ENCODE assay signal across 12 mouse cellular contexts in genomic region chr7:100839632-100840402, GRCm38 (mm10). TPM values are rescaled to one million over a fixed set of nuclear protein-coding genes. Genes with fewer than 3 reads are reported as not detected.
DNase-seq lines count a peak whose midpoint lies in the region; ATAC-seq and TF ChIP-seq lines count a peak whose summit lies in the region.
"Had no signal": no experiment of that assay in that cellular context is flagged by ENCODE, and none has a peak within 500 bp of the region (broad histone marks: within the 10 kb centered on the region; RNA-seq: fewer than 3 reads in every experiment).

No protein-coding gene starts in this region.

- no peak for ATAC-seq in heart, embryonic 13.5 days (ENCODE audit: extremely low read depth, insufficient number of reproducible peaks, low FRiP score, low TSS enrichment)
- ATAC-seq in heart, embryonic 12.5 days (ENCODE audit: insufficient number of reproducible peaks, low FRiP score) = no peak
- ATAC-seq in stomach, postnatal 0 days (ENCODE audit: low FRiP score, low TSS enrichment) = no peak

- WGBS in heart, embryonic 13.5 days = 50% methylated on average over 6 of the region's 6 CpGs
- 50% methylated on average over 6 of the region's 6 CpGs for WGBS in heart, embryonic 12.5 days
- 49% methylated on average over 6 of the region's 6 CpGs for WGBS in stomach, postnatal 0 days

- DNase-seq in 416B (ENCODE audit: low read depth) (peak; percentile 78), NIH3T3 (ENCODE audit: low read depth) (peak; percentile 66)
- peak; percentile 32 for DNase-seq in fibroblast of lung, adult 2 months (ENCODE audit: low read depth)
- DNase-seq in c-Kit-positive CD71-positive TER-119-positive erythroid progenitor cells, embryonic 14.5 days (ENCODE audit: low spot score) = no peak
- no peak for DNase-seq in stomach, postnatal 0 days (ENCODE audit: low spot score)
- DNase-seq: layer of hippocampus, postnatal 36 days had no signal

- no peaks in the 10 kb centered on the region for H3K9me3 ChIP-seq in heart, embryonic 13.5 days
- no peaks in the 10 kb centered on the region for H3K9me3 ChIP-seq in heart, embryonic 12.5 days (replicated peaks)
- no peaks in the 10 kb centered on the region for H3K9me3 ChIP-seq in stomach, postnatal 0 days (ENCODE audit: control insufficient read depth, low read length)
- H3K9me3 ChIP-seq: hindbrain, embryonic 10.5 days; kidney, embryonic 15.5 days; midbrain, embryonic 12.5 days; neural tube, embryonic 15.5 days had no signal

- H3K9ac ChIP-seq in heart, embryonic 13.5 days = no peak overlapping the region
- H3K9ac ChIP-seq in heart, embryonic 12.5 days = no peak overlapping the region
- H3K9ac ChIP-seq in stomach, postnatal 0 days (ENCODE audit: low read length) = no peak overlapping the region
- H3K9ac ChIP-seq: kidney, embryonic 15.5 days; midbrain, embryonic 12.5 days; neural tube, embryonic 15.5 days had no signal

- peaks cover 48% of the 10 kb centered on the region for H3K36me3 ChIP-seq in heart, embryonic 13.5 days
- peaks cover 36% of the 10 kb centered on the region for H3K36me3 ChIP-seq in heart, embryonic 12.5 days
- no peaks in the 10 kb centered on the region for H3K36me3 ChIP-seq in stomach, postnatal 0 days (ENCODE audit: control insufficient read depth, insufficient read depth, low read length)

- peaks cover 40% of the 10 kb centered on the region for H3K4me1 ChIP-seq in heart, embryonic 13.5 days
- H3K4me1 ChIP-seq in heart, embryonic 12.5 days (replicated peaks) = peaks cover 31% of the 10 kb centered on the region
- no peaks in the 10 kb centered on the region for H3K4me1 ChIP-seq in stomach, postnatal 0 days (replicated peaks; ENCODE audit: control insufficient read depth, insufficient read depth)
- H3K4me1 ChIP-seq: hindbrain, embryonic 10.5 days; kidney, embryonic 15.5 days; midbrain, embryonic 12.5 days; neural tube, embryonic 15.5 days had no signal

- H3K4me3 ChIP-seq in heart, embryonic 13.5 days = no peak overlapping the region
- no peak overlapping the region for H3K4me3 ChIP-seq in heart, embryonic 12.5 days
- H3K4me3 ChIP-seq in stomach, postnatal 0 days (ENCODE audit: low read depth, low read length) = no peak overlapping the region
- H3K4me3 ChIP-seq: hindbrain, embryonic 10.5 days; kidney, embryonic 15.5 days; midbrain, embryonic 12.5 days; neural tube, embryonic 15.5 days had no signal

- no peak for TF ChIP-seq CTCF in stomach, postnatal 0 days (IDR thresholded peaks at IDR 0.05; ENCODE audit: low read depth)

- TF ChIP-seq EP300 in stomach, postnatal 0 days (optimal IDR thresholded peaks at IDR 0.05) = no peak

- peak overlapping the region; percentile 53 for H3K27ac ChIP-seq in heart, embryonic 13.5 days (replicated peaks)
- no peak overlapping the region for H3K27ac ChIP-seq in heart, embryonic 12.5 days (ENCODE audit: poor library complexity, severe bottlenecking)
- no peak overlapping the region for H3K27ac ChIP-seq in stomach, postnatal 0 days (replicated peaks)
- H3K27ac ChIP-seq: hindbrain, embryonic 10.5 days; kidney, embryonic 15.5 days; midbrain, embryonic 12.5 days; neural tube, embryonic 15.5 days had no signal

- no peak overlapping the region for H3K4me2 ChIP-seq in heart, embryonic 13.5 days
- no peak overlapping the region for H3K4me2 ChIP-seq in heart, embryonic 12.5 days
- H3K4me2 ChIP-seq in stomach, postnatal 0 days (replicated peaks; ENCODE audit: low read depth) = no peak overlapping the region
- H3K4me2 ChIP-seq: kidney, embryonic 15.5 days; midbrain, embryonic 12.5 days; neural tube, embryonic 15.5 days had no signal

- no peaks in the 10 kb centered on the region for H3K27me3 ChIP-seq in heart, embryonic 13.5 days (replicated peaks)
- no peaks in the 10 kb centered on the region for H3K27me3 ChIP-seq in heart, embryonic 12.5 days (replicated peaks)
- H3K27me3 ChIP-seq in stomach, postnatal 0 days (ENCODE audit: control insufficient read depth, insufficient read depth, low read length) = no peaks in the 10 kb centered on the region
- H3K27me3 ChIP-seq: kidney, embryonic 15.5 days; midbrain, embryonic 12.5 days; neural tube, embryonic 15.5 days had no signal

RNA-seq across cellular contexts. Expression of gene Relt, which starts 23.4 kb away (rescaled TPM):
- polyA plus RNA-seq in heart, embryonic 13.5 days (2015; fragmentation: Nextera tagmentation; extraction: Ambion mirVana) = 2.9 and 3.7 TPM in 2 replicates
- 4.1 TPM in 2 replicates for polyA plus RNA-seq in heart, embryonic 12.5 days (2016; fragmentation: Nextera tagmentation; extraction: Ambion mirVana)
- polyA plus RNA-seq in stomach, postnatal 0 days (2015; fragmentation: Nextera tagmentation; extraction: Ambion mirVana) = 0.71 and 1.2 TPM in 2 replicates

Comparison
In these comparisons a context has a peak if more than half of its experiments do, and no peak if none do; other contexts are left out.
1. DNase-seq: peak in 416B (single experiment), NIH3T3 (single experiment) and fibroblast of lung, adult 2 months (single experiment); none in c-Kit-positive CD71-positive TER-119-positive erythroid progenitor cells, embryonic 14.5 days (single experiment) and stomach, postnatal 0 days (single experiment).